Mouse (Mus musculus): ENCODE measurements around the gene Pltp.
A peak's percentile ranks its signal among the peaks of the same experiment; 100 is the strongest.
"Not testable (repeated sequence)": the region's sequence is repeated elsewhere in the genome, so short reads cannot be mapped to it uniquely, and the experiment has no call there.

Pltp gene

DNA sequence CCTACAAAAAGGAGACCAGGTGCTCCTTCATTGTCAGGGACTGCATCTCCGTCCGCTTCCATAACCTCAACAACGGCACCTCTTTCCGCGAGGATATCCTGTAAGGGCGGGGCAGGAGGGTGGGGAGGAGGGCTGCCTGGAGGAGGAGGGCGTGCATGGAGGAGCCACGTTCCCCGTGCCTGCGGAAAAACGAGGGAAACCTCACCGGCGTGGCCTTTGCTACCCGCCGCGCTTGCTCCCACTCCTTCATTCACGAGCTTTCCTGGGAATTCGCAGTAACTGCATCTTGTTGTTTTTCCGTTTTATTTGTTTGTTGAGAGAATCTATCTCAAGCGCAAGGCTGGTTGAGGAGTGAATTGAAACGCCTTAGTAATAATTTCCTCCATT lies 52.2 kb downstream of the Pltp start:
- DNase-seq (ENCODE audit: low spot score in 2 of 2) = no peak

DNA sequence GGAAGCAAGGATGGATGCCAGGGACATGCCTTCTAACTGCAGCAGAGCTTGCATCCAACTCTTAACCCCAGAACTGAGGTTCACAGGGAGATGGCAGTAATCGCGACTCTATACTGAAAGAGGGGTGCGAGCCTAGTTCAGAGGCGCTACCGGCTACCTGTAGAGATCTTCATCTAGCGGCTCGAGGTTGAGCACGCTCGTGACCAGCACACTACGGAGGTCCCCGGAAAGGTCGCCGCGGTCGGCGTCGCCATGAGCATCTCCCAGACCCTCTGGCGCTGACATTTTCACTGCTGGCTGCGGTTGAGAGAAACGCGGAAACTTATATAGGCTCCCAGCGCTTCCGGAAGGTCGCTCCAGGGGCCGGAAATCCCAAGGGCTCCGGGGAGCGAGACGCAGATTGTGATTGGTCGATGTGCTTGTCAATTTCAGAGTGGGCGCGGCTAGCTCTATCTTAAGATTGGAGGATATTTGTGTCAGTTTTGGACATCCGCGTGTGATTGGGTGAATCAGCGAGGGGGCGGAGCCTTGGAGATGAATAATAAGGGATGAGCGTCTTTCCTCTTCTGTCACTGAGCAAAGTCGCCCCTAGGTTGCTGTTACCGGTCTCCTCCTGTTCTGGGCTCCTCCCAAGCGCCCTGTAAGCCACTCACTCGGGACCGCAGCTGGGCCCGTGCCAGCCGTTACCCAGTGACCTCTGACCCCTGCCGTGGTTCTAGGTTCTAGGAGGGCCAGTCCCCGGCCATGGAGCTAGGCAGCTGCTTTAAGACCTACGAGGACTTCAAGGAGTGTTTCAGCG lies 52.8 kb downstream of the Pltp start, which contains the start of the genes Acot8 and Zswim3:
Gene Acot8, minus strand, starts transcription at position 350 of the 799 bp plus-strand sequence.
Gene Zswim3, plus strand, starts transcription at position 566 of the 799 bp plus-strand sequence.
- peak; percentile 98 for DNase-seq (ENCODE audit: low spot score in 2 of 2)

DNA sequence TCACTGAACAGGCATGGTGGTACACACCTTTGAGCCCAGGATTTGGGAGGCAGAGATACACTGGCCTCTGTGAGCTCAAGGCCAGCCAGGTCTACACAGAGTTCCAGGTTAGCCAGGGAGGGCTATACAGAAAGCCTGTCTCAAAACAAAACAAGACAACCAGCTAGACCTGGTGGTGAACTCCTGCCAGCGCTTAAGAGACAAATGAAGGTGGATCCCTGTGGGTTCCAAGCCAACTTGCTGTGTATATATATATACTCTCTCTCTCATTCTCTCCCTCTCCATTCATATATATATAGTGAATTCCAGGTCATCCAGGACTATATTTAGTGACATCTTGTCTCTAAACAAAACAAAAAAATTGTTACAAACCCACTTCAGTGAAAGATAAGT lies 53.6 kb downstream of the Pltp start:
- DNase-seq (ENCODE audit: low spot score in 2 of 2) = no peak

DNA sequence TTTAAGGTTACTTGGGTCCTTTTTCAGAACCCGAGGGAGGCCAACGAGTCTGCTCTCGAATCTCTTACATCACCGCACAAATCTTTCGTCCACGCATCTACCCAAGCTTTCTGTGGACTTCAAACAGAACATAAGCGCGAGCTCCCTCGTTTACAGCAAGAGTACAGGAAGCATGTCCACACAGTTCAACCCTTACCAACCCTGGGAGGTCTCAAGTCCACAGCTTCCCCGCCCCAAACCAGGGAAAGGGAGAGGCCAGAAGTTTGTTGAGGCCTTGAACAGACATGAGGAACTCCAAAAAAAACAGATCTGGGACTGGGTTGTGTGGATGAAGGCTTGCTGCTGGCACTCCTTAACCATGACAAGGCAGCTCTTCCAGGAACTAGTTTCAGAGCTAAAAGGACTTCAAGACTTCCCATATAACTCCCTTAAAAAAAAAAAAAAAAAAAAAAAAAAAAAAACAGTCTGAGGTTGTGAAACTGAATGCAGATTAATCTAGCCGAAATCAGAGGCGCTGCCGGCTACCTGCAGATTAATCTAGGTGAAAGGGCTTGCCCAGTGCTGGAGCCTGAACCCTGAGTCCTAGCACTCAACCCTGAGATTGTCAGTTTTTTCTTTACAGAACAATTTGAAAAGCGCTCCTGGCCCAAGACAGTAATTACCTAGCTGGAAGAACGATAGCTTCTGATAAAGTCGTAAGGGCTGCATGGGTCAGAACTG lies 54.1 kb downstream of the Pltp start:
- no peak for DNase-seq (ENCODE audit: low spot score in 2 of 2)

DNA sequence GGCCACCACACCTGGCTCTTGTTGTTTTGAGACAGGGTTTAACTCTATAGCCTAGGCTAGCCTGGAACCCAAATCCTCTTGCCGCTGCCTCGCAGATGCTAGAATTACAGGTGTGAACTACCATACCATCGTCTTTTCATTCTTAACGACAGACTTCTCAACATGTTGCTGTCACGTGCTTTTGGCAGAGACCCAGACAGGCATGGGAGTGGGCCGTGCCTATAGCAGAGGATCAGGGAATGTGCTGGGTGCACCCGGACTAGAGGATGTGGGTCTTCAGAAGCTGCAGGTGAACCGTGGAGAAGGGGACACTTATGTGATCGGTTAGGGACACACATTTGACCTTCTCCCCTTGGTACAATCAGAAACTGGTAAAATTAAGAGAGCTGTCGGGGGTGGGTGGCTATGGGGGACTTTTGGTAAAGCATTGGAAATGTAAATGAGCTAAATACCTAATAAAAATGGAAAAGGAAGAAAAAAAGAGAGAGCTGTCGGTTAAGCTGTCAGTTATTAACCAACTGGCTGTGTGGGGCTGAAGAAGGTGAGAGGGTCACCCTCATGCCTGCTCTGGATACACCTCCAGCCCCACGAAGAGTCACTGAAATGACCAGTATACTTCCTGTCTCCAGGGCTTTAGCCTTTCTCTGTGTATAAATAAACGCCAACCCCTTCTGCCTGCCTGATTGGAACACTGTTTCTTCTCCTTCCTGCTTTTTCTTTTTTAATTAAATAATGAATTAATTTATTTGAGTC lies 57.1 kb downstream of the Pltp start:
- no peak for DNase-seq (ENCODE audit: low spot score in 2 of 2)

DNA sequence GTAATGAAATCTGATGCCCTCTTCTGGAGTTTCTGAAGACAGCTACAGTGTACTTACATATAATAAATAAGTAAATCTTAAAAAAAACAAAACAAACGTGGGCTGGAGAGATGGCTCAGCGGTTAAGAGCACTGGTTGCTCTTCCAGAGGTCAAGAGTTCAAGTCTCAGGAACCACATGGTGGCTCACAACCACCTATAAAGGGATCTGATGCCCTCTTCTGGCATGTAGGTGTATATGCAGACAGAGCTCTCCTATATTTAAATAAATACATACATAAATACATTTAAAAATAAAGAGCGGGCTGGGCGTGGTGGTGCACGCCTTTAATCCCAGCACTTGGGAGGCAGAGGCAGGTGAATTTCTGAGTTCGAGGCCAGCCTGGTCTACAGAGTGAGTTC lies 59.0 kb downstream of the Pltp start:
- DNase-seq (ENCODE audit: low spot score in 2 of 2) = not testable (repeated sequence)

DNA sequence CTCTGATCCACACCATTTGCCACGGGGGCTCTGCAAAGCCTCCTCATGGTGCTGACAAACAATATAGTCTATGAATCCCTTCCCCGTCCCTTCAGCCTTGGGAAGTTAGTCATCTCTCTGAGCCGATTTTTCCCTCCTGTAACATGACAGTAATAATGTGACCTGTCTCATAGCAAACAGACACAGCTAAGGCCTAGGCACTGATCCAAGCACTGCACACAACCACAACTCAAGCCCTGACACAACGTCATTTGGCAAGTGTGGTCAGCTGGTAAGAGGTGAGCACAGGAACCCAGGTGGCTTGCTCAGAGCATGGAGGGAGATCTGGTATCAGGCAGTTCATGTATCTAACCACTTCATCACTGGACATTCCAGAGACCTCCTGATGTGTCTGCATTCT lies 61.6 kb downstream of the Pltp start:
- DNase-seq (ENCODE audit: low spot score in 2 of 2) = no peak

DNA sequence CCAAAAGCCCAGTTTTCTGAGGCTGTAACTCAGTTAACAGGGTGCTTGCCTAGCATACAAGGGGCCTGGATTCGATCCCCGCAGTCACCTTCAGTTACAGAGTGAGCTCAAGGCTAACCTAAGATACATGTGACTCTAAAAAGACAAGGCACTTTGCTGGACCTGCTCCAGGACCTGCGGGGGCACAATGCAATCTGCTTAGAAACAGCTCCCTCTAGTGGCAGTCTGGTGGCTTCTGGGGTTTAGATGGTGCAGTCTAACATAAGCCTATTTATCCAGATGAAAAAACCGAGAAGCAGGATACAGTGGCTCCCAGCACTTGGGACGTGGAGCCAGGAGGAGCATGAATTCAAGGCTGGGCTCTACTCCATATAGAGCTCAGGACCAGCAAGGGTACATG lies 63.2 kb downstream of the Pltp start:
- peak; percentile 70 to 75 for DNase-seq (ENCODE audit: low spot score in 2 of 2)

DNA sequence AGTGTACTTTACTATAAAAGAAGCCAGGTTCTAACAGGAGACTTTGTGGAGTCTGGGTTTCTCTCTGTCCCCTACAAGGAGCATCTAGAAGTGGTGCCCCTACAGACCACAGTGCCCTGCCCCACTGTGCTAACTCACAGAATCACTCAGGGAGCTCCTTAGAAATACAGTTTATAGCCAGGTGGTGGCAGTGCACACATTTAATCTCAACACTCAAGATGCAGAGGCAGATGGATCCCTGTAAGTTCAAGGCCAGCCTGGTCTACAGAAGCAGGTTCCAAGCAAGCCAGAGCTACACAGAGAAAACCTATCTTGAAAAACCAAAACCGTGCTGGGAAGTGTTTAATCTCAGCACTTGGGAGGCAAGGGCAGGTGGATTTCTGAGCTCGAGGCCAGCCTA lies 63.7 kb downstream of the Pltp start:
- DNase-seq (ENCODE audit: low spot score in 2 of 2) = no peak

DNA sequence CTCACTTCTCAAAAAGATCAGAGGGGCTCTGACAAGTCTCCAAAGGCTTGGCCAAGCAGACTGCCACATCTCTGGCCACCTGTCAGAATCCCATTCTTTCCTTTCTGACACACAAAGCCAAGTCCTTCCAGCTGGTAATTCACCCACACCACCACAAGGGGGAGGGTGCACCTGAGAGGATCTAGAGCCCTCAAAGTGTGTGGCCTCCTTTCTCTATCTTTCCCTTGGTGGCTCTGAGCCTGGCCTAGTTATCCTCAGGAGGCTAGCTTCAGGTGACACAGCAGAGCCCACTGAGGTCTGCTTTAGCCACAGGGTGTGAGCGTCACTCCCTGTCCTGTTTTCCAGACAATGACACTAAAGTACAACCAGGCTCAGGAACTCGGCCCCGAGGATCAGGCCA lies 64.3 kb downstream of the Pltp start:
- DNase-seq (ENCODE audit: low spot score in 2 of 2) = peak; percentile 38 to 60

DNA sequence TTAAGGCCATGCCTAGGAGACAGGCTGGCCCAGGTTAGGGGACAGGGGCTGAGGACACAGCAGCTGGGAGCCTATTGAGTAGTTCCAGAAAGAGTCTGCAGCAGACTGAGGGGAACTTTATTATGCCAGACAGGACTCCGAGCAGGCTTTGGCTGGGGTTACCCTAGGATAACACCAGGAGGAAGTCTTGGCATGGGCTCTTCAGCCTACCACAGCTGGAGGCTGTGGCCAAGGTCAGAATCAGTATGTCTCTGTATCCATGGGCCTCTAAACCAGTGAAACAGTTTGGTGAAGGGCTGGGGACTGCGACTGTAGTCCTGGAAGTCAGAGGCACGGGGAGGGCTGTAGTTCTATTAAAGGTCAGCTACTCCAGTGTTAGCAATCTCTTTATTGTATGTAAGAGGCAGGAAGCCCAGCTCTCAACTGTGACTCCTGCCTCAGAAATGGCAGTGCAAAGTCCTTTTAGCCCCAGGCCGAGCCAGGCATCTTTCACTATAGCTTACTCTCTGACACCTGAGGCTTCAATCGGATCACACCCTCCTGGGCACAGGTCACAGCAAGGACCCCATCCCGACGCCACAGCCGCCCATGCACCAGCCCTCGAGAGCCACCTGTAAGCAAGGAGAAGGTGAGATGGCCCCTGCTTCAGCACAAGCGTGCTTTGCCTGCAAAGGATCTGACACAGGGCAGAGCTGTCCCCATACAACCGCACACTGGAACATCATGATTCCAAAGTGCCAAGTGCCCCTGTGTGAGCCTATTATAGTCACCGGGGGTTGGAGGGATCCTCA lies 64.9 kb downstream of the Pltp start:
- no peak for DNase-seq (ENCODE audit: low spot score in 2 of 2)

DNA sequence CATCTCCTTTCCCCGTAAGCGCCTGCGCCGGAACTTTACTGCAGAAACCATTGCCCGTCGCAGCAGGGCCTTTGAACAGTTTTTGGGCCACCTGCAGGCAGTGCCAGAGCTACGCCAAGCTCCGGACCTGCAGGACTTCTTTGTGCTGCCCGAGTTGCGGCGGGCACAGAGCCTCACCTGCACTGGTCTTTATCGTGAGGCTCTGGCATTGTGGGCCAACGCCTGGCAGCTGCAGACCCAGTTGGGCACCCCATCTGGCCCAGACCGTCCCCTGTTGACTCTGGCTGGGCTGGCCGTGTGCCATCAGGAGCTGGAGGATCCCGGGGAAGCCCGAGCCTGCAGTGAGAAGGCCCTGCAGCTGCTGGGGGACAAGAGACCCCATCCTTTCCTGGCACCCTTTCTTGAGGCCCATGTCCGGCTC lies 65.7 kb downstream of the Pltp start:
- no peak for DNase-seq (ENCODE audit: low spot score in 2 of 2)

DNA sequence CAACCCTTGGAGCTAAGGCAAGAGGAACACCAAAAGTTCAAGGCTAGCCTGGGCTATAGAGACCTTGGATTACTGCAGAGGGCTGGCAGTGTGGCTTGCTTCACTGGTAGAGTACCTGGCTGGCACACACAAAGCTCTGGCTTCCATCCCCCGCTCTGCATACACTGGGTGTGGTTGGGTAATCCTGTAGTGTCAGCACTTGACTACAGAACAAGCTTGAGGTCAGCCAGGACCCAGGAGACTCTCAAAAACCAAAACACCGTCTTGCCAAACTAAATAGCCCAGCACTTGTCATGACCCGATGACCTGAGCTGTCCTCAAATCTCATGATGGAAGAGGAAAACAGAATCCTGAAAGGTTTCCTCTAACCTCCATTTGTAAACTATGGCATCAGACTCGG lies 67.1 kb downstream of the Pltp start:
- DNase-seq (ENCODE audit: low spot score in 2 of 2) = no peak
